Mouse (Mus musculus) limb, embryonic 13.5 days (tissue): ENCODE results near the gene Acaca. TPM values are rescaled to one million over a fixed set of nuclear protein-coding genes. Genes with fewer than 3 reads are reported as not detected.

Source experiments
- ATAC-seq: fragments of 200-750 bp; cut with Nextera tagmentation; 2 replicates; pipeline ENCODE4 v1.8.0; 2017; ENCODE audit warnings: low read depth, moderate number of reproducible peaks, moderate TSS enrichment; ENCODE audit not compliant: low FRiP score
- H3K27ac ChIP-seq: fragments of 300-500 bp; sonication (generic); 2 replicates; pipeline ENCODE4 v1.5.1; 2015; ENCODE audit warnings: inconsistent platforms, mild to moderate bottlenecking, moderate library complexity
- H3K27me3 ChIP-seq: fragments of 300-500 bp; sonication (generic); 2 replicates; pipeline ENCODE4 v1.6.1; 2015; ENCODE audit warnings: mild to moderate bottlenecking, inconsistent platforms
- H3K36me3 ChIP-seq: fragments of 300-500 bp; sonication (generic); 2 replicates; pipeline ENCODE4 v1.6.1; 2015; ENCODE audit warnings: inconsistent platforms, mild to moderate bottlenecking, moderate library complexity
- H3K4me1 ChIP-seq: fragments of 300-500 bp; sonication (generic); 2 replicates; pipeline ENCODE4 v1.6.1; 2015; ENCODE audit warnings: inconsistent platforms
- H3K4me2 ChIP-seq: fragments of 300-500 bp; sonication (generic); replicated peaks from 2 replicates; pipeline ENCODE4 v1.6.1; 2015; ENCODE audit warnings: inconsistent platforms, mild to moderate bottlenecking, moderate library complexity
- H3K4me3 ChIP-seq: fragments of 300-500 bp; sonication (generic); 2 replicates; pipeline ENCODE4 v1.5.1; 2015; ENCODE audit warnings: moderate library complexity, mild to moderate bottlenecking, inconsistent platforms
- H3K9ac ChIP-seq: fragments of 300-500 bp; sonication (generic); 2 replicates; pipeline ENCODE4 v1.6.1; 2015; ENCODE audit warnings: mild to moderate bottlenecking, inconsistent platforms
- H3K9me3 ChIP-seq: fragments of 300-500 bp; sonication (generic); 2 replicates; pipeline ENCODE4 v1.6.1; 2016; ENCODE audit warnings: inconsistent platforms
- WGBS: fragments of 180-500 bp; shearing (Covaris S2); methylation state at CpG from one replicate; pipeline ENCODE4 v1.1.7; 2015; 5-methylcytosine and 5-hydroxymethylcytosine counted together
- polyA plus RNA-seq: library from polyadenylated mRNA; unstranded; fragments of >200 nt; fragmentation: Nextera tagmentation; extraction: Ambion mirVana; gene quantifications from 2 replicates; pipeline ENCODE4 v1.2.1, GENCODE M21; 2015

Acaca gene
- polyA plus RNA-seq: 18.1 and 19.7 TPM in 2 replicates

DNA sequence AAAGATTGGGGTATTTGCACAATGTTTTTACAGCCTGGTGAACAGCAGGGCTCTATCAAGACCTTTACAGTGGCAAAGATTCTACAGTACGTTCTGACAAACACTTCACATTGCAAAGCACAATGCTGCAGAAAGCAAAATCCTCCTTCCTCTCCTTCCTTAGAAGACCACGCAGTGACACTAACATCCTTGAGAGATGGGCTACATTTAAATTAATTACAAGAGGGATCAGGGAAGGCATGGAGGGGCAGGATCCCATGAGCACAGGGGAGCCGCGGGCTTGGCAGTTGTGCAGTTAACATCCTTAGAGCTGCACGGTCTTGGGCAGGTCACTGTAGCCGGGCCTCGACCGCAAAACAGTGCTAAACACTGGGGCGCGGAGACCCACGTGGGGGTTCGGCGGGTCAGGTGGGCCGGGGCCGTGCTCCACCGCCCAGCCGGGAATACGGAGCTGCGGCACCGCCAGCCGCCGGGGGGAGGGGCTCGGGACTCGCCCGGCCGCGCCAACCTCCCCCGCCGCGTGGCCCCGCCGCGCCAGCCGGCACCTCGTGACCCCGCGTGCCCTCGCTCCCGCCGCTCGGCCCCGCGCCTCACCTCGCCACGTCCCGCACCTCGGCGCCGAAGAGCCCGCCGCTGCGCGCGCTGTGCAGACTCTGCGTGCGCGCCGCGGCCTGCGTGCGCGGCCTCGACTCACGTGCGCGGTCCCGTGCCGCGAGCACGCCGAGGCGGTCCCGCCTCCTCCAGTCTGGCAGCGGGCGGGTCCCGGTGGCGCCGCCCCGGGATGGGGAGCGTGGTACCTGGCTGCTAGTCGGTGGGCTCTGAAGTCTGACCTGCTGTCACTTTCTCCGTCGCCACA is at the start of gene Acaca, which contains the start of gene Tada2a:
Gene Acaca (plus strand): TSS at position 730 of the 856 bp plus-strand sequence.
Gene Tada2a (minus strand): TSS at position 658 of the 856 bp plus-strand sequence.
- under 1% methylated on average over 34 of the region's 83 CpGs for WGBS

DNA sequence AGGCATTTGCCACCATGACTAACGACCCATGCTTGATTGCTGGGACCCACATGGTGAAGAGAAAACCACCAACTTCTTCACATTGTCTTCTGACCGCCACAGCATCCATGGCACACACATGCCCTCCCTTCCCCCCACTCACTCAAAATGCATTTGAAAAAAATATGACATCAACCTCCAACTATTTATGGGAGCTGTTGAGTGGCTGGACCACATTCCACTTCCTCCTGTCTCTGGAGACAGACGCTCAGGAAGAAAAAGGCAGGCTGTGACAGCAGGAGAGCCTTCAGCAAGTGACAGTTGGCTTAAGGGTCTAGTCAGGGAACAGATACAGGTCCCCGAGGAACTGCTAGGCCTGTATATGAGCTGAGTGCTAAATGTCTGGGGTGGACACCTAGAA is 49.6 kb upstream of the Acaca start:
- WGBS: 72% methylated on average over 4 of the region's 4 CpGs
- Histone ChIP-seq H3K36me3 (peaks cover 63% of the 10 kb centered on the region), H3K9me3 (no peaks in the 10 kb centered on the region), H3K27me3 (no peaks in the 10 kb centered on the region), H3K4me2 (no peak overlapping the region), H3K4me3 (no peak overlapping the region), H3K9ac (no peak overlapping the region), H3K4me1 (peaks cover 9% of the 10 kb centered on the region; the same call in 1 of the 2 replicates), H3K27ac (no peak overlapping the region)
- no peak for ATAC-seq

More for the DNA sequence above, at the start of gene Acaca, which contains the start of gene Tada2a:
- Histone ChIP-seq H3K4me2 (peak within 1 kb of the TSS; percentile 81), H3K4me3 (peak within 1 kb of the TSS; percentile 85), H3K27me3 (no peaks in the 10 kb centered on the region), H3K9ac (peak within 1 kb of the TSS; percentile 90), H3K27ac (peak within 1 kb of the TSS; percentile 44; the same call in 1 of the 2 replicates), H3K36me3 (peaks cover 24% of the 10 kb centered on the region), H3K4me1 (peaks cover 16% of the 10 kb centered on the region), H3K9me3 (no peaks in the 10 kb centered on the region)
- ATAC-seq: peak; percentile 90

DNA sequence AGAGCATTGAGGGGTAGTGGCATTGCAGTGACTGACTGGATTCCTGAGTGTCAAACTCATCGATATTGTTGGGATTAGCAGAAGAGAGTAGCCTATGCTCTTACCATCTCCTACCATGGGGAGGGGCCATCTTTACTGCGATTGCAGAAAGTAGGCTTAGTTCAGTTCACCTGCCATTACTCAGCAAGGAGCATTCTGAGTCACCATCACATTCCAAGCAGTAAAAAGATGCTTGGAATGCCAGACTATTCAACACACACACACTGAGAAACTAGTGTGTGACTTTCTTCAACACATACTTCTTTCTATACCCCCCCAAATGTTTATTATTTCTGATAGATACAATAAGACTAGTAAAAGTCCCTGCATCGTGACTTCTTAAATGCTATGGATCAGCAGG is 49.1 kb upstream of the Acaca start:
- peaks cover 65% of the 10 kb centered on the region for H3K36me3 ChIP-seq
- H3K27ac ChIP-seq: no peak overlapping the region
- no peak overlapping the region for H3K9ac ChIP-seq
- peaks cover 9% of the 10 kb centered on the region; the same call in 1 of the 2 replicates for H3K4me1 ChIP-seq
- H3K27me3 ChIP-seq: no peaks in the 10 kb centered on the region
- 93% methylated on average over 3 of the region's 3 CpGs for WGBS
- ATAC-seq: no peak
- no peak overlapping the region for H3K4me2 ChIP-seq
- H3K4me3 ChIP-seq: no peak overlapping the region
- H3K9me3 ChIP-seq: no peaks in the 10 kb centered on the region

DNA sequence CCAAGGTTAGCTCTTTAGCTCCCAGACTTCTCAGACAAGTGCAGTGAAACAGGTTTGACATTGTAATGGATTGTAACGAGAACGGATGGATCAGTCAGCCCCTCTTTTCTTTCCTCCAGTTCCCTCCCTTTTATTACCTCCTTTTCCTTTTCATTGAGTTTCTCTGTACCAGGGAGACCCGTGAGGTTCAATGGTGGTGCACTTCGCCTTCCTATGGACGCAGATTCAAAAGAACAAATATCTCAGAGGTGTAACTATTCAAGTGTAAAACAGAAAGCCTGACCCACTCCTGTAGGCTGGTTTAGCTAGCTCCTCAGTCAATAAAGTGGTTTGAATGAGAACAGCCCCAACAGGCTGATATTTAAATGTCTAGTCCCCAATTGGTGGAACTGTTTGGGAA is 47.6 kb upstream of the Acaca start:
- H3K27ac ChIP-seq: no peak overlapping the region
- H3K4me3 ChIP-seq: no peak overlapping the region
- WGBS: 91% methylated on average over 5 of the region's 5 CpGs
- H3K27me3 ChIP-seq: no peaks in the 10 kb centered on the region
- ATAC-seq: no peak
- no peak overlapping the region for H3K9ac ChIP-seq
- no peaks in the 10 kb centered on the region for H3K9me3 ChIP-seq
- H3K36me3 ChIP-seq: peaks cover 70% of the 10 kb centered on the region
- H3K4me2 ChIP-seq: no peak overlapping the region
- peaks cover 9% of the 10 kb centered on the region; the same call in 1 of the 2 replicates for H3K4me1 ChIP-seq

DNA sequence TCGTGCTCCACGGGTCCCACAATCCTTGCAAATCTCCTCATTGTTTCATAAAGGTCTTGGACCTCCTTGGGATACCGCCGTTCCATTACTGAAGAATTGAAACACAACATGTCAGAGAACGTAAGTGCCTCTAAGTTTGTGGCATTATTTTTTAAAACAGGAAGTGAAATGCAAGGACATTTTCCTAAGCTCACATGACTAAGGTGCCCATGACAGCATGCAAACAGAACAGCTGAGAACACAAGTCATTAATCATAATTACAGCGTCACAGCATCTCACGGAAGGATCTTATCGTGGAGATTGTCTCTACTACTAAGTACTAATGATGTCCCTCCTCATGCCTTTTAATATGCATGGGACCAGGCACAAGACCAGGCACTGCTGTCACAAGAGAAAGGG is 38.9 kb upstream of the Acaca start:
- Histone ChIP-seq H3K4me1 (no peaks in the 10 kb centered on the region), H3K4me2 (no peak overlapping the region), H3K36me3 (peaks cover 65% of the 10 kb centered on the region), H3K9ac (no peak overlapping the region), H3K4me3 (no peak overlapping the region), H3K9me3 (no peaks in the 10 kb centered on the region), H3K27me3 (no peaks in the 10 kb centered on the region), H3K27ac (no peak overlapping the region)
- ATAC-seq: no peak
- WGBS: 93% methylated on average over 8 of the region's 8 CpGs

DNA sequence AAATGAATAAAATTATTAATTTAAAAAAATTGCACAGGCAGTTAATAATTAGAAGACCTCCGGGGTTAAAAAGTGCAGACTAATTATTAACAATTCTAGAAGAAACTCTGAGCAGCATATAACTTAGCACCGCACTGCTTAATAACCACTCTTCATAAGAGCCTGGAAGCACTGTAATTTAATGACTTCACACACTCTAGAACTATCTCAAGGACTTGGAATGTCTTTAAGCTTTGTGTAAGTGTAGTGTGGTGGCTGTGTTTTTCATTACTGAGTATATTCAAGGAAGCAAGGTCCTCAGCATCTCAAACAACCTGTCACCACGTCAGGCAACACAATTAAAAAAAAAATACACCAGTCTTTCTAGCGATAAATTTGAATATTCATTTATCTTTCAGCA is 34.4 kb upstream of the Acaca start:
- H3K36me3 ChIP-seq: peaks cover 71% of the 10 kb centered on the region
- no peak overlapping the region for H3K27ac ChIP-seq
- 86% methylated on average over 4 of the region's 4 CpGs for WGBS
- H3K9me3 ChIP-seq: no peaks in the 10 kb centered on the region
- ATAC-seq: no peak
- no peak overlapping the region for H3K9ac ChIP-seq
- H3K27me3 ChIP-seq: no peaks in the 10 kb centered on the region
- H3K4me1 ChIP-seq: no peaks in the 10 kb centered on the region
- H3K4me3 ChIP-seq: no peak overlapping the region
- no peak overlapping the region for H3K4me2 ChIP-seq

DNA sequence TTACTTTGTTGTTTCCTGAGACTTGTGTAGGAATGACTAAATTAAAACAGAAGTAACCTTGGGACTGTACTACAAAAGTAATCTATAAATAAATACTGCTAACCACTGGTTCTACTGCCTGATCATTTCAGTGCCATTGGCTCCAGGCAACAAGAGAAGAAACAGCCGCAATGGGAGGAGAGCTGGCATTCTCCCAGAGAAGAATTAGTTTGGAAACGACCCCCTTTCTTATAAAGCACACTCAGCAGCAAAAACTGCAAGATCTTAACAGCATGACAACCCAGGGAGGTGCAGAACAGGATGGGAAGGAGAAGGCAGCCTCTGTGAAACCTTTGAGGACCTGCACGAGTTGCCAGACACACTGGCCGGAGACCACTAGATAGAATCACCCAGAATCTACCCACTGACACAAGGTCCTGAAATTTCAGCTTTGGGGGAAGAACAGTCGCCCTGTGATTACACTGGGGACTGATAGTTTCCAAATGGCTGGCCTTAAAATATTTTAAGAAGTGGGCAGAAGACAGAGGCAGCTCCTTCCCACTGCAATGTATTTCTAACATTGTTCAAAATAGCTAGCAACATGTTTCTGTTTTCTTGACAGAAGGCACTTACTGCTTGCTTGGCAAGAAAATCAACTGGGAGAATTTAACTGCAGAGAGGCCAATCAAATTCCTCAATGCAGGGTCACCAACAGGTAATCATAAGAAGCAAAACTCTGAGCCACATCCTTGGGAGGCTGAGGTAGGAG is 32.0 kb upstream of the Acaca start:
- no peak overlapping the region for H3K27ac ChIP-seq
- no peaks in the 10 kb centered on the region for H3K9me3 ChIP-seq
- no peak overlapping the region for H3K9ac ChIP-seq
- H3K4me2 ChIP-seq: no peak overlapping the region
- H3K36me3 ChIP-seq: peaks cover 74% of the 10 kb centered on the region
- WGBS: 72% methylated on average over 5 of the region's 5 CpGs
- peaks cover 7% of the 10 kb centered on the region; the same call in 1 of the 2 replicates for H3K4me1 ChIP-seq
- H3K4me3 ChIP-seq: no peak overlapping the region
- no peaks in the 10 kb centered on the region for H3K27me3 ChIP-seq
- no peak for ATAC-seq

DNA sequence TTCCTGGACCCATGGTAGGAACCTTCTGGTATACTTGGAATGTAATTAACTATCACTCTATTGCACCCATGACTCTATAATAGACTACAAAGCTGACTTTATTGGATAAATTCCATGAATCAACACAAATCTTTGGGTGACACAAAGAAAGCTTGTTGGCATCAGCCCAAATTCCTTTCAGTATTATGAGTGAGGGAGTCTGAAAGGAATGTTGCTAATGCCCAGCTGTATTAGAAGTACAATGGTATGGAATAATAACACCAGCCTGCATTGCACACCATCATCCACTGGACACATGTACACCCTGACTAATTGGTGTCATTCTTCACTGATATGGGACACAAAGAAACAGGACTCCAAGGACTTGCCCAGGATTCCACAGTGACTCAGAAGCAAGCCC is 28.3 kb upstream of the Acaca start:
- Histone ChIP-seq H3K4me1 (peaks cover 7% of the 10 kb centered on the region; the same call in 1 of the 2 replicates), H3K9ac (no peak overlapping the region), H3K36me3 (peaks cover 87% of the 10 kb centered on the region), H3K27me3 (no peaks in the 10 kb centered on the region), H3K4me3 (no peak overlapping the region), H3K27ac (no peak overlapping the region), H3K4me2 (no peak overlapping the region), H3K9me3 (no peaks in the 10 kb centered on the region)
- ATAC-seq: no peak

DNA sequence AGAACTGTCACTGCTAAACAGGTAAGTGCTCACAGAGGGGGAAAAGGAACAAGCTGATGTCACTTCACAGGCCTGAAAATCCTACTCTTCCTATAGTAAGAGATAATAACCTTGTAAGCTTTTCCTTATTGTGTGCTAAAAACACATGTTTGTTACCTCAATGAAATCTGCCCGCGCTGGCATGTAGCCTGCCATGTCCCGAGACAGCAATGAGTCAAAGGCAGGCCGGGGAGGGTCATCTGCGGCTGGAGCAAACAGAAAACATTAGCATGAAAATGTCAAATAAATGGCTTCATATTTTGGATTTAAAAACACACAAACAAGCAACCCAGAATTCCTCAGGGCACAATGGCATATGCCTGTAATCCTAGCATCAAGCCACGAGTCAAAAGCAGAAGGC is 25.4 kb upstream of the Acaca start:
- 92% methylated on average over 6 of the region's 6 CpGs for WGBS
- Histone ChIP-seq H3K27me3 (no peaks in the 10 kb centered on the region), H3K4me1 (peaks cover 7% of the 10 kb centered on the region; the same call in 1 of the 2 replicates), H3K9me3 (no peaks in the 10 kb centered on the region), H3K4me3 (no peak overlapping the region), H3K36me3 (peaks cover 94% of the 10 kb centered on the region), H3K27ac (no peak overlapping the region), H3K9ac (no peak overlapping the region), H3K4me2 (no peak overlapping the region)
- ATAC-seq: no peak

DNA sequence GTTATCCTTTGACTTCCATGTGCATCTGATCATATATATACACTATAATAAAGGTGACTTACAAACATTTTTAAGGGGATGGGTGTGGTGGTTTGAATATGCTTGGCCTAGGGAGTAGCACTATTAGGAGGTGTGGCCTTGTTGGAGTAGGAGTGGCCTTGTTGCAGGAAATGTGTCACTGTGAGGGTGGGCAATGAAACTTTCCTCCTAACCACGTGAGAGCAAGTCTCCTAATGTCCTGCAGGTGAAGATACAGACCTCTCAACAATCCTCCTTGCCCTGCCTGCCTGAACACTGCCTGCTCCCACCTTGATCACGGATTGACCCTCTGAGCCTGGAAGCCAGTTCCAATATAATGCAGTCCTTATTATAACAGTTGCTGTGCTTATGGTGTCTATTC is 22.3 kb upstream of the Acaca start:
- no peak overlapping the region for H3K4me3 ChIP-seq
- 64% methylated on average over 2 of the region's 2 CpGs for WGBS

DNA sequence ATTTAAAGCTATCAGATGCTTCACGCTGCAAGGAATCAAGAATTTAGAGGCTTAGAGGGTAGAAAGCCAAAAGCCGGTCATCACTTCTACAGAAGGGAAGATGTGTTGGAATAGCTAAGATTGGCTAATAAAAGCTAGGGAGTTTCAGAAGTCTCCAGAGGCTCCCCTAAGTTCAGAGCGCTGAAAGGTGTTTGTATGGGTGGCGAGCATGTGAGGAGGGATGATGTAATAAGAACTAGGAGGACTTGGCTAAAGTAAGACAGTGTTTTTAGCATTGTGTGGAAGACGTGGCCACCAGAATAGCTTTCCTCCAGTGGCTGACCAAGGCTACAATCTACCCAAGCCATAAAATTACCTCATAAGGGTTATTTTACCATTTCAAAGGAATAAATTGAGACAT is 15.8 kb upstream of the Acaca start:
- peaks cover 81% of the 10 kb centered on the region for H3K36me3 ChIP-seq
- no peak overlapping the region for H3K4me2 ChIP-seq
- H3K27ac ChIP-seq: no peak overlapping the region
- no peak for ATAC-seq
- H3K9ac ChIP-seq: no peak overlapping the region
- H3K4me3 ChIP-seq: no peak overlapping the region
- no peaks in the 10 kb centered on the region for H3K27me3 ChIP-seq
- H3K4me1 ChIP-seq: no peaks in the 10 kb centered on the region
- H3K9me3 ChIP-seq: no peaks in the 10 kb centered on the region
- WGBS: 91% methylated on average over 5 of the region's 5 CpGs

More for the DNA sequence above, 22.3 kb upstream of the Acaca start:
- H3K36me3 ChIP-seq: peaks cover 92% of the 10 kb centered on the region
- no peak overlapping the region for H3K27ac ChIP-seq
- H3K9ac ChIP-seq: no peak overlapping the region
- no peaks in the 10 kb centered on the region for H3K9me3 ChIP-seq
- no peaks in the 10 kb centered on the region for H3K27me3 ChIP-seq
- no peaks in the 10 kb centered on the region for H3K4me1 ChIP-seq
- H3K4me2 ChIP-seq: no peak overlapping the region
- no peak for ATAC-seq

DNA sequence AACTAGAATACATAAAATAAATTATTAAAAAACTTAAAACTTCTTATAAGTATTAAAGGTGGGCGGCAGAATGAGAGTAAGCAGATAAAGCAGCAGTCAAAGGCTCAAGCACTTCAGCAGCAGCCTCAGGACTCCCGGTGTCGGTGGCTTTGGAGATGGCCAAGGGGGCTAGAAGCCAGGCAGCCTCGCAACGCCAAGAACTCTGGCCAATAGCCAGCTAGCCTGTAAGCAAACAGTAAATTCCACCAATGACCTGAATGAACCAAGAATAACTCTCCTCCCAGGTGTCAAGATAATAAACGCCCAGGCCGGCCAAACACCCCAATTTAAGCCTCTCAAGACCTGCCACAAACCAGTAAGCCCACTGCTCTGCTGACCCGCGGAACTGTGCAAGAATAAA is 13.8 kb upstream of the Acaca start:
- no peaks in the 10 kb centered on the region for H3K9me3 ChIP-seq
- no peak overlapping the region for H3K4me3 ChIP-seq
- ATAC-seq: no peak
- peaks cover 83% of the 10 kb centered on the region for H3K36me3 ChIP-seq
- H3K4me2 ChIP-seq: no peak overlapping the region
- H3K27ac ChIP-seq: no peak overlapping the region
- no peaks in the 10 kb centered on the region for H3K27me3 ChIP-seq
- H3K9ac ChIP-seq: no peak overlapping the region
- WGBS: 83% methylated on average over 9 of the region's 9 CpGs
- H3K4me1 ChIP-seq: no peaks in the 10 kb centered on the region
